ENCODE assay signal across 11 mouse cellular contexts in genomic region chr16:31035235-31035634, GRCm38 (mm10). TPM values are rescaled to one million over a fixed set of nuclear protein-coding genes. Genes with fewer than 3 reads are reported as not detected.
DNase-seq lines count a peak whose midpoint lies in the region; ATAC-seq lines count a peak whose summit lies in the region.
"Had no signal": no experiment of that assay in that cellular context is flagged by ENCODE, and none has a peak within 500 bp of the region (broad histone marks: within the 10 kb centered on the region; RNA-seq: fewer than 3 reads in every experiment).

No protein-coding gene starts in this region.

- H3K36me3 ChIP-seq in heart, embryonic 12.5 days = no peaks in the 10 kb centered on the region
- H3K36me3 ChIP-seq in midbrain, embryonic 10.5 days = 0 out of 2 replicates have a peak, but pooled peaks cover 4% of the 10 kb centered on the region
- H3K36me3 ChIP-seq in midbrain, embryonic 15.5 days (replicated peaks) = no peaks in the 10 kb centered on the region
- H3K36me3 ChIP-seq in megakaryocyte, embryonic 14.5 days (replicated peaks; ENCODE audit: low read length) = peaks cover 8% of the 10 kb centered on the region
- H3K36me3 ChIP-seq: hindbrain, embryonic 15.5 days had no signal

- no peak overlapping the region for H3K4me3 ChIP-seq in heart, embryonic 12.5 days
- H3K4me3 ChIP-seq in midbrain, embryonic 10.5 days = no peak overlapping the region
- no peak overlapping the region for H3K4me3 ChIP-seq in midbrain, embryonic 15.5 days
- H3K4me3 ChIP-seq in megakaryocyte, embryonic 14.5 days (replicated peaks) = peak overlapping the region; percentile 31
- H3K4me3 ChIP-seq: hindbrain, embryonic 15.5 days had no signal

- no peak overlapping the region for H3K9ac ChIP-seq in heart, embryonic 12.5 days
- no peak overlapping the region for H3K9ac ChIP-seq in midbrain, embryonic 15.5 days
- H3K9ac ChIP-seq: forebrain, postnatal 0 days; hindbrain, embryonic 15.5 days had no signal

- H3K4me2 ChIP-seq in heart, embryonic 12.5 days = no peak overlapping the region
- H3K4me2 ChIP-seq in midbrain, embryonic 15.5 days = no peak overlapping the region
- H3K4me2 ChIP-seq: hindbrain, embryonic 15.5 days had no signal

- intact Hi-C loops in heart, postnatal 14 days (cut with DNase I) = no loop called here

- peak overlapping the region; percentile 36 for H3K27ac ChIP-seq in heart, embryonic 12.5 days (ENCODE audit: poor library complexity, severe bottlenecking)
- peak overlapping the region; percentile 81 for H3K27ac ChIP-seq in midbrain, embryonic 10.5 days (replicated peaks)
- no peak overlapping the region for H3K27ac ChIP-seq in midbrain, embryonic 15.5 days
- H3K27ac ChIP-seq: hindbrain, embryonic 15.5 days had no signal

- no peak for DNase-seq in heart, postnatal 14 days
- no peak for DNase-seq in midbrain, embryonic 10.5 days (ENCODE audit: low spot score)
- peak; percentile 60 for DNase-seq in induced T-regulatory cell, adult 2 months (ENCODE audit: low read depth)
- no peak for DNase-seq in embryo, embryonic 10.5 days (ENCODE audit: low spot score)
- no peak for DNase-seq in adrenal gland, adult 18-20 months (ENCODE audit: low spot score in 2 of 2)
- DNase-seq: kidney, postnatal 25 days had no signal

- H3K27me3 ChIP-seq in heart, embryonic 12.5 days (replicated peaks) = no peaks in the 10 kb centered on the region
- no peaks in the 10 kb centered on the region for H3K27me3 ChIP-seq in midbrain, embryonic 10.5 days (ENCODE audit: low read depth, poor library complexity, severe bottlenecking)
- H3K27me3 ChIP-seq in midbrain, embryonic 15.5 days (replicated peaks) = no peaks in the 10 kb centered on the region
- no peaks in the 10 kb centered on the region for H3K27me3 ChIP-seq in megakaryocyte, embryonic 14.5 days (replicated peaks)
- H3K27me3 ChIP-seq: hindbrain, embryonic 15.5 days had no signal

- 37% methylated on average over 7 of the region's 7 CpGs for WGBS in heart, embryonic 12.5 days
- 72% methylated on average over 7 of the region's 7 CpGs for WGBS in midbrain, embryonic 10.5 days
- 67% methylated on average over 7 of the region's 7 CpGs for WGBS in midbrain, embryonic 15.5 days

- peaks cover 39% of the 10 kb centered on the region for H3K4me1 ChIP-seq in heart, embryonic 12.5 days (replicated peaks)
- H3K4me1 ChIP-seq in midbrain, embryonic 10.5 days = peaks cover 45% of the 10 kb centered on the region
- peaks cover 11% of the 10 kb centered on the region; the same call in 1 of the 2 replicates for H3K4me1 ChIP-seq in midbrain, embryonic 15.5 days
- H3K4me1 ChIP-seq in megakaryocyte, embryonic 14.5 days = peaks cover 54% of the 10 kb centered on the region

- no peak for ATAC-seq in heart, embryonic 12.5 days (ENCODE audit: insufficient number of reproducible peaks, low FRiP score)
- ATAC-seq in midbrain, embryonic 15.5 days (replicated peaks) = no peak

- no peaks in the 10 kb centered on the region for H3K9me3 ChIP-seq in heart, embryonic 12.5 days (replicated peaks)
- no peaks in the 10 kb centered on the region for H3K9me3 ChIP-seq in midbrain, embryonic 10.5 days (replicated peaks)
- H3K9me3 ChIP-seq in midbrain, embryonic 15.5 days = no peaks in the 10 kb centered on the region
- peaks cover 10% of the 10 kb centered on the region for H3K9me3 ChIP-seq in megakaryocyte, embryonic 14.5 days
- H3K9me3 ChIP-seq: hindbrain, embryonic 15.5 days had no signal

RNA-seq across cellular contexts. Expression of gene Xxylt1, which starts 46.0 kb away (rescaled TPM):
- polyA plus RNA-seq in heart, embryonic 12.5 days (2016; fragmentation: Nextera tagmentation; extraction: Ambion mirVana) = 12.9 and 13.7 TPM in 2 replicates
- 10 to 100 TPM; 13.0 to 13.7 TPM for total RNA-seq in heart, postnatal 14 days (2021)
- polyA plus RNA-seq in midbrain, embryonic 10.5 days (2016; fragmentation: Nextera tagmentation; extraction: Ambion mirVana) = 13.6 and 14.0 TPM in 2 replicates
- 11.9 and 12.5 TPM in 2 replicates for polyA plus RNA-seq in midbrain, embryonic 15.5 days (2015; fragmentation: Nextera tagmentation; extraction: Ambion mirVana)
- polyA plus RNA-seq in megakaryocyte, embryonic 14.5 days (2012; ENCODE audit: insufficient read depth, low replicate concordance) = 0.94 and 2.2 TPM in 2 replicates
- 10 to 100 TPM in 1 of 2 experiments, 1 to 10 TPM in 1; 8.4 to 15.2 TPM for total RNA-seq in adrenal gland, adult 18-20 months (2021)
